Mouse (Mus musculus): ENCODE data around the gene Aspg.

Gene Aspg

GRCm38 (mm10) chr12:112117006-112117405 lies 10.5 kb downstream of the Aspg start:
- no peak for DNase-seq

GRCm38 (mm10) chr12:112117649-112118048 lies 11.2 kb downstream of the Aspg start:
- DNase-seq, result no peak

DNA sequence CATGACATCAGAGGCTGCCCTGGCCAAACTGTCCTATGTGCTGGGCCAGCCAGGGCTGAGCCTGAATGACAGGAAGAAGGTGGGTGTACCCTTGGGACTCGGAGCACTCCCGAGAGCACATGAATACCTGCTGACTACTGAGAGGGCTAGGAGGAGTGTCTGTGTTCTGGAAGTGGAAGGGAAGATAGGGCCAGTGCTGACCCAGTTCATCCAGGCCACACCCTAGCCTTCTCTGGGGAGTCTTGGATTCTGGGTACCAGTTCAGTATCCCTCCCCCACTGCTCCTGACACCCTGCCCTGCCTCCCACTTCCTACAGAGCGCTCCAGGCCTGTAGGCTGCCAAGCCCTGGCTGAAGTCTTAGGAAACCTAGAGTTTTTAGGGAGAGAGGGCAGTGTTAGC lies 14.7 kb downstream of the Aspg start:
- DNase-seq, result no peak

DNA sequence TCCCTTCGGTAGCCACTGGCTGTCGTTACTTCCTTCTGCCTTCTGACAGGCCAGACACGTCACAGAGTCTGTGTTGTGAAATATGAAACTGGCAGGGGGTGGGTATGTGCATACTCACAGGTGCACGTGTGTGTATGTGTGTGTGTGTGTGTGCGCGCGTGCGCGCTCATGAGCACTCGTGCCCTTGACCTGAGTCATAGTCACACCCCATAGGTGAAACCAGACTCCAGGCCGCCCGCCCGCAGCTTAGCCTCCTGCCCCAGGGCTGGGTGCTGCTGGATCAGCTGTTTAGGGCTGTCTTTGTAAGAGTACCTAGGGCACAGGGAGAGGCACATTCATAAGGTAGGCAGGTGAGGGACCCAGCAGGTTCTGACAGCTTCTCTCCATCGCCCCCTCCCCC lies 19.4 kb downstream of the Aspg start:
- DNase-seq, result no peak

DNA sequence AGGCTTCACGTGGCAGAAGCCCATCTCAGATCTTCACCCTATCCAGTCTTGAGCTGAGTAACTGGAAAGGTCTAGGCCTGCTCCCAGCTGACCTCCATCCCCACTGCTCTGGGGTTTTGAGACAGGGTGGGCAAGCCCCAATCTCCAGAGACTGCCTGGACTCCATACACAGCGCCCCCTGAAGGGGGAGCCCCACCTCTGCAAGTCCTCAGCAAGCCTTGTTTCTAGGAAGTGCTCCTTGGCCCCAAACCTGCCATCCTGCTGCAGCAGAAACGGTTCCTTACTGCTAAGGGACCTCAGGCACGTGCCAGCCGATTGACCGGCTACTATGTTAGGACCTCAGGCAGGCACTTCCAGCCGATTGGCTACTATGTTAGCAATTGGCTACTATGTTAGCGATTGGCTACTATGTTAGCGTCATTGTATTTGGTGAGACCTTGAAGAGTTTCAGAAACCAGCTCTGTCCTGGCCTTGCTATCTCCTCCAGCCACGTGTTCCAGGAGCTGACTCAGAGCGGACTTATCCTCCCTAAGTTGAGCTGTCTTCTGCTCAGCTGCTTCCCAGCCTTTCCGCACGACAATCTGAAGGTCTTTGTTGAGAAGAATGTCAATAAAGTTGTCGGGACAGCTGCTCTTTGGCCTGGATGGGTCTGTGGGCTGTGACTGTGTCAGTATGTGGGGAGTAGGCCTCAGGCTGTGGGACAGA lies 20.6 kb downstream of the Aspg start:
- DNase-seq, result no peak

GRCm38 (mm10) chr12:112128526-112128925 lies 22.0 kb downstream of the Aspg start:
- no peak for DNase-seq

DNA sequence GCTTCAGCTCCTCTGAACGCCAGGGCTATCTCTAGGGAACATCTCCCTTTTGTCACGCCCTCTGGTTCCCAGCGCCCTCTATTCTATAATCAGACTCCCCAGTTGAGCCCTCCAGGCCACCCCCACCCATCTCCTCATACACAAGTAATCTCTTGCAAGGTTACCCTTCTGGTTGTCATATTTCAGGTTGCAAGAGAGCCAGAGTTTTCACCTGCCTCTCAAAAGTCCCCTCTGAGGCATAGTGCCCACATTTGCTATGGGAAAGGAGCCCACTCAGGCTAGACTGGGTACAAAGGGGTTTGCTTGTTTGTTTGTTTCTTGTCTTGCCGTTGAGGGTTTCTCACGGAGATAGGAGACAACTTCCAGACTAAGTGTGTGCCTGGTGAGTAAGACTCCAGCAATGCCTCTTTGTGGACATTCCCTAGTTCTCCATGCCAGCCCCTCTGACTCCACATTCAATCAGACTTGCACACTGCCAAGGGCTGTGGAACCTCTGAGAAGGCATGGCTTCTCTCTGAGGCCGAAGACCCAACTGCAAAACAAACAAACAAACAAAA lies 22.9 kb downstream of the Aspg start:
- no peak for DNase-seq

DNA sequence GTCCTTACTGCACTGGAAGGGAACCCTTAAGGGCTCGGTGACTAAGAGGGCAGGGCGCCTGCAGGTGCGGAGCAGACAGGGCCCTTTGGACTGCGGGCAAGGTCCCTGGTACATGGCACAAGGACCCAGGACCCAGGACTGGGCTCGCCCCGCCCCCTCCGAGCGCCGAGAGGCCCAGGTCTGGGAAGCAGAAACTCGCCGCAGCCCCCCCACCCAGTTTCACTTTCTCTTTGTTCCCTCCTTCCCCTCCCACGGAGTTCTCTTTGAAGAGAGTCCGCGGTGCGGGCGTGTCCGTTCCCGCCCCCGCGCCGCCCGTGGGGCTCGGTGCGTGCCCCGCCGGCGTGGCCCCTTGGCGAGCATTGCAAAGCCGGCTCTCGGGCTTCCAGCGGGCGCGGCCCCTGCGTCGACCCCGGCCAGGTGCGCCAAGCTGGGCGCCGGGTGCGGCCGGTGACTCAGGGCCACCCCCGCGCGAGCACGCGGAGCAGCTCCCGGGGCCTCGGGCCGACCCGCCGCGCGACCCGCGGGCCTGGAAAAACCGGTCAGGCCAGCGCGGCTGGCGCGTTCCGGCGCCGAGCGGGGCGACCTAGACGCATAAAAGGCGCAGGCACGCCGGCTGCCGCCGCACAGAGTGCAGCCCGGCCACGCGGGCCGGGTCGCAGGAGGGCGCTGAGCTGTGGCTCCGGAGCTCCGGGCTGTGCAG lies 23.8 kb downstream of the Aspg start:
- no peak for DNase-seq

DNA sequence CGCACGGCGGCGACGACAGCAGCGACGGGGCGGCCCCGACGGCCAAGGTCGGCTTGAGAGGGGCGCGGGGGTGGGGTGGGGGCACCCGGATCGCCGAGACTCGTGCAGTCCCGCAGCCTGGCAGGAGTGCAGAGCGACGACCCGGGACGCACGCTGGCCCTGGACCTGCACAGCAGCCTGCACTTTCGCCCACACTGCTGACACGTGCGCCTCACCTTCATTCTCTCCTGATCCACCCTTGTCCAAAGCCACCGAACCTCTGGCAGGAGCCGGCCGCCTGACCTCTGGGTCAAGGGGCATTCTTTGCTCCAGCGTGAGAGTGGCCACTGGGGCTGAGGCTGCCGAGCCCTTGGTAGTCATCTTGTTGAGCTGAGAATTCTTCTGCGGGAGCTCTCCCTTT lies 24.5 kb downstream of the Aspg start:
- DNase-seq, result no peak

DNA sequence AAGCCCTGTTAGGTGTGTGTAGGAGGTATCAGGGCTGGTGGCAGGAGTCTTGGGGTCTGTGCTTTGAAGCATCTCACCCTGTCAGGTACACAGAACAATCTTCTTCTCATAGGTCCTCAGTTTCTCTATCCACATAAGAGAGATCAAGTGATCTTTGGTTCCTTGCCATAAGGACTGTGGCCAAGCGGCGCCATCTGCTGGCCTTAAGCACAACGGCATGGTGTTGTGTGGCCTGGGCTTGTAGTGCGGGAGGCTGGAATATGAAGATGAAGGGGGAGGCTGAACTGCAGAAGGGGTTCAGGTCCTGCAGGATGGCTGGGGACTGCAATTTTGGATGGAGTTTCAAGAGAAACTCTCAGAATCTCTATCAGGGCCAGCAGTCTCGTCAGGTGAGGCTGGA lies 33.8 kb downstream of the Aspg start:
- DNase-seq, result peak; percentile 41 to 49

GRCm38 (mm10) chr12:112140745-112141144 lies 34.3 kb downstream of the Aspg start:
- DNase-seq, result no peak

- no peak for DNase-seq
These were observed 34.8 kb downstream of the Aspg start for GRCm38 (mm10) chr12:112141300-112141699.

DNA sequence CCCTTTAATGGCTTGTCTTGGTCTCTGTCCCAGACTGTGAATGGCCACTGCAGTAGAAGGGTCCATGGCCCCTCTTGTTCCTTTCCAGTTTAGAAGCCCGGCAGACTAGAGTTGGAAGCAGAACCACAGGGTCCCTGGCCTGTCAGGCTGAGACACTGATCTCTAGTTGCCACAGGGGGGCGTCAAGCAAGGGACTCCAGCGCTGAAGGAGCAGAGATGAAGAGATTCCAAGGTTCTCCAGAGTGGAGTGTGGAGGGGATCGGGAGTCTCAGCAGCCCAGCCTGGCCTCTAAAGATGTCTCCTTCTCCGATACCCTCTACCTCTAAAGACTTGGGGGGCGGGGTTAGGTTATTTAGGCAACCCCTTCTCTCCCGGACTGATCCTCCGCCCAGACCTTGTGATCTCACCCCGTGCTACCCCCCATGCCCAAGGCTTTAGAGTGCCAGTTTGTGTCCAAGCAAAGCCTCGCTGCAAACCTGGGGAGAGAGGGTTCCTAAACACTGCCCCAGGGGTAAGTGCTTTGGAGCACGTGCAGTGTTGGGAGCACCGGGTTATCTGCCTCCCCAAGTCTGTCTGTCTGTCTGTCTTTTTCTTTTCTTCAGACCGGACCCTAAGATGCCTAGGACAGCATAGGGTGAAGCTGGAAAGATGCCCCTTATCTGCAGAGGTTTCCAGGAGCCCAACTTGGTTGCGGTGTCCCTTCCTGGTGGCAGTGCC lies 36.8 kb downstream of the Aspg start:
- no peak for DNase-seq

DNA sequence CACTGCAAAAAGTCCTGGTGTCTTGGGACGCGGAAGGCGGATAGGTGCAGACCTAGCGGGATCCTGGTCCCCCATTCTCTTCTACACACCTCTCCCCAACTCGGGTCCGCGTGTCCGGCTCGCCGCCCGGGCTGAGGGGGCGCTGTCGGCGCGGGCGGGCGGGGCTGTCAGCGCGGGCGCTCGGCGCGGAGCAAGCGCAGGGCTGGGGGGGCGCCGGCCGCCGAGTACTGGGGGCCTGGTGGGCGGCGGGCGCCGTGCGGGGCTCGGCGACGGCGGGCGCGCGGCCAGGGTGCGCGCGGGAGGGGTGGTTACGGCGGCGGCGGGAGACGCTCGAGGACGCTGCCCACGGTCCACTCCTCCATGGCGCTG lies 37.3 kb downstream of the Aspg start:
- DNase-seq, result no peak

GRCm38 (mm10) chr12:112144377-112145115 lies 38.1 kb downstream of the Aspg start:
- no peak for DNase-seq

DNA sequence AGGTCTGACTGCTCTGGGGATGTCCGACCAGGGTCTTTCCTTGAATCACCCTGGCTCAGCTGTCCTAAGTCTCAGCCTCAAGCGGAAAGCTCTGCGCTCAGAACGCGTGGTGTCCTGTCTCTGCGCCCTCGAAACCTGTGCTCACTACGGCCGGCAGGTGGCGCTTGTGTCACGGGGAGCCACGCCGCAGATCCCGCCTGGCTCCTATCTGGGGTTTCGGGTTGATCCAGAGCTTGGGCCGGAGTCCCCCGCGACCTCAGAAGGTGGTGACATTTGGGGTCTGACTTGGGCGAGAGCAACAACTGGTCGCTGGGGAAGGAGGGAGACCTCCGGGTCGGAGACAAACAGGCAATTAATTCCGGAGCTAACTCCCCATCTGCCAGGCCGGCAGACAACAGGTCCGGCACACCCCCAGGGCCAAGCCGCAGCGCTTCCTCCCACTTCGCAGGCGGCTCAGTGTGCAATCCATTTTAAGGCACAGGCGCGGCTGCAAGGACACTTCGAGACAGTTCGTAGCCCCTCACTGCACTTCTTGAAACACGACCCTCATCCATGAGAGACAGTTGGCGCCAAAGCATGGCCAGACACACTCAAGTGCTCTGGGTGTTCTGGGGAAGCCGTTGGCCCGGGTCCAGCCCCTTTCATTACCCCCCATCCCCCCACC lies 38.9 kb downstream of the Aspg start:
- DNase-seq, result peak; percentile 77

DNA sequence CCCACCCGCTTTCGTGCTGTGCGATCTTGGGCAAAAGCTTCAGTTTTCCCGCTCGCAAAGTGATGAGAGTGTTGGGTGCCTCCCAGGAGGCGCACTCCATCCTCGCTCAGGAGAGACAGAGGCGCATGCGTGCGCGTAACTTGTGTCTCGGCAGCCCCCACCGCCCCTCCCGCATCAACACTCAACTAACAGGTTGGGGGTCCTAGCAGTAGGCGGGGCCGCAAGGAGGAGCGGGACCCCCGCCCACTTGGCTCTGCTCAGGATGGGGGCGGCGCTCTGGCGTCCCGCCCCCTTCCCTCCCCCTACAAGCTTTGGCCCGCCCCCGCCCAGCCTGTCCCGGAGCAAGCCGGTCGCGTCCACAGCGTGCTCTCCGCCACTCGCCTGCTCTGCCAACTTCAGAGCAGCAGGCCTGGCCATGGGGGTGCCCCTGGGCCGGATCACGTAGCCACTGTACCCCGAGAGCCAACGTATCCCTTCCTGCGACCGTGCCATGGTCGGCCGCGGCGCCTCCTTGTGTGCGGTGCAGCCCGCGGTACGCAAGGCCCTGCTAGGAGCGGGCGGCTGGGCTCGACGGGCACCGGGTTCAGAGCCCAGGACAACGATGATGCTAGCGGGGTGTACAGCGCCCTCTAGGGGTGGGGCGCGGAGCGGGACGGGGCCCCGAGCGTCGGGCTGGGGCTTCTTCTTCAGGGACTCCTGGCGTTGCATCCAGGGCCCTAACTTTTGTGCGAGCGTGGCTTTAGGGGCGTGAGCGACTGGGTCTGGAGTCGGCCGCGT lies 39.6 kb downstream of the Aspg start, which contains the start of gene Kif26a:
Gene Kif26a, plus strand, starts transcription at position 334 of the 777 bp plus-strand sequence.
- peak in 1 of 2 experiments; percentile 18 for DNase-seq

DNA sequence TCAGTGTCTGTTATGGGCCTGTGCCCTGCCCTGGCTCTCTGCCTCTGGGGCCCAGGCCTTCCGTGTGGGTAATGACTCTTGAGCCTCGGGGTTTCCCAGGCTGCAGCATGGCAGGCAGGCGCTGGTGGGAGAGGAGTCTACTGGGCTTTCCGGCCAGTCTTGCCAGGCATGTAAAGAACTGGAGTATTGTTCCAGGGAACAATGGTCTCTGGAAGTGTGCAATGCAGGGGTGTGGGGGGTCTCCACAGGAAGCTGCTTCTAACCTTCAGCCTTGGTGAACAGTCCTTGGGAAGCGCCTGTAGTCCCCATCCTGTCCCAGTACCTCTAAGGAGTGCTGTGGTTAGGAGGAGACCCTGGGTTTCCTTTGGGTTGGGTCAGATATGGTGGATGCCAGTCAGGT lies 40.9 kb downstream of the Aspg start:
- no peak for DNase-seq

DNA sequence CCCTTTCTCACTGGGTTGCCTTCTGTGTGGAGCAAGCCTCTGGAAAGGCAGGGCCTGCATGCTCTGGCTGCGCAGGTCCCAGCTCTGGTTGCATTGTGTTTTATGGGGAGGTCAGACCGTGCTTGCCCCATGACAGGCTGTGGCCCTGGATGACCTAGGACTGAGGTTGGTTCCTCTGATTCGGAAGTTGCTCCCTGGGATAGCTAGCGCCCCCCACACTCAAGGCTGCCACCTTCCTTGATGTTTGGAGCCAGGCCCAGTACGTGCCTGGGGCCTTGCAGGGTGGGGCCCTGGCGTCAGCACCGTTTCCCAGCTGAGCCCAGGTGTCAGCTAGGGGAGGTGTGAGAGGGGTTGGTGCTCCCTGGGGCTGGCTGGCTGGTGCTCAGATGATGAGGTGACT lies 43.5 kb downstream of the Aspg start:
- DNase-seq, result no peak

DNA sequence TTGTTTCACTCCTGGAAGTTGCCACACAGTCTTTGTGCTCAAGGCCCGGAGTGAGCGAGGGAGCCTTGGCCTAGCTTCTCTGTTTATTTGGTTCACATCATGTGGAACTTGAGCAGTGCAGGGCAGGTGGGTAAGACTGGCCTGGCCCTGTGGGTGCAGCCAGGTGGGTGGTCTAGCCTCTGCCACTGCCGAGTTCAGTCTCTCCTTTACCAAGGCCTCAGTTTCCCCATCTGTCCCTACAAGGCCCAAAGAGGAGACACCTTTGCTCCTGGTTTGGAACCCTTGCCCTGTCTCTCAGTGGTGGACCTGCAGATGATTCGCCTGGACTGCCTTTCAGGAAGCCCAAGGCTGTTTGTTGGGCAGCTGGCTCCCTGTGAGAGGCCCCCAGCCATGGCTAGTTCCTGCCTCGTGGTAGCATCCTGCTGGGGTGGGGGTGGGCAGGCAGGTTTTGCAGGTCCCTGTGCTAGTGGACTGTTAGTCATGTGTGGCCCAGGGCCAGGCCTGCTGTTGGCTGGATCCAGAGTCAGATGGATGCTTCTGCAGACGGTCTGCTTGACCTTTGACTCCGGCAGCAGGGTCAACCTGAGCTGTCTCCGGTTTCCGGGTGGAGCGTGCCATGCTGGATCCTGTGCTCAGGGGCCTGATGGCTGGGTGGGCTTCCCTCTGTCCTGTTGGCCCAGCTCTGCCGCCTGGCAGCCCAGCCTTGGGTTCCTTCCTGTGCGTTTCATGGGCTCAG lies 44.9 kb downstream of the Aspg start:
- no peak for DNase-seq

DNA sequence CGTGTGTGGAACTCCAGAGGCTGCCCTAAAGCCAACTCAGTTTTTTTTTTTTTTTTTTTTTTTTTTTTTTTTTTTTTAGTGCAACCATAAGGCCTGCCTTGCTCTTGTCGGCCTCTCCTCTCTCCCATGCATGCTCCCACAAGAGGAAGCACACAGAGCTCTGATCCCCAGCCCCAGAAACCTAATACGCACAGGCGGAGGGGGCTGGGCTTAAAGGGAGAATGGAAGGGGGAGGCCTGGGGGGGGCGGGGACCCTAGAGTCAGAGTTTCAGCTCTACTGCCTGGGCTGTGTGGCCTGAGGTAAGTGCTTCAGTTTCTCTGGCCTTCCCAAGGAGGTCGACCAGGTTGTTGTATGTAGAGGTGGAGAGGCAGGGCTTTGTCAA lies 45.5 kb downstream of the Aspg start:
- no peak for DNase-seq
